Mouse (Mus musculus): Measurements from ENCODE around the gene Arid5a.

Arid5a gene

GRCm38 (mm10) chr1:36307495-36308280 lies at the start of gene Arid5a:
Gene Arid5a, plus strand, starts transcription at chr1:36307733.
- DNase-seq: peak; percentile 92 to 93

DNA sequence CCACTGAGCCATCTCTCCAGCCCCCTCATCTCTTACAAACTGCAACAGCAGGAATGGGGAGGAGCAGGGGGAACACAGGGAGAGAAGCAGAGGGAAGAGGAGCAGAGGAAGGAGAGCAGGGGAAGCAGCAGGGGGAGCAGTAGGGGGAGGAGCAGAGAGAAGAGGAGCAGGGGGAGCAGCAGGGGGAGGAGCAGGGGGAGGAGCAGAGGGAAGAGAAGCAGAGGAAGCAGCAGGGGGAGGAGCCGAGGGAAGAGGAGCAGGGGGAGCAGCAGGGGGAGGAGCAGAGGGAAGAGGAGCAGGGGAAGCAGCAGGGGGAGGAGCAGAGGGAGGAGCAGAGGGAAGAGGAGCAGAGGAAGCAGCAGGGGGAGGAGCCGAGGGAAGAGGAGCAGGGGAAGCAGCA lies 48.9 kb upstream of the Arid5a start:
- no peak for DNase-seq

DNA sequence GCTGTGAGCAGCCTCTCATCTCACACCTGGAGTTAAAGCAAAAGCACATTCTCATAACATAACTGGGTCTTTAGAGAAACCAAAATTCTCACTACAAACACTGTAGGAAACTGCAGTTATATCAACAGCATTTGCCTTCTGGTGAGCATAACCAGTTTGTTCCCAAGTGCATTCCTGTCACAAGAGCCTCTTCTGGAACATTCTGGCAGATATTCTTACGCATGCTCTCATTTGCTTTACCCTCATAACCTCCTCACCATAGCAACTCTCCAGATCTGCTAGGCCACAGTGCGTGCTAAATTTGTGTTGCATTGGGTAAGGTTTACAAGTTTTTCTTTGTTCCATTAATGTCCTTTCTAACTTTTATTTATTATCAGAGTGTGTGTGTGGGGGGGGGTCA lies 48.3 kb upstream of the Arid5a start:
- no peak for DNase-seq

DNA sequence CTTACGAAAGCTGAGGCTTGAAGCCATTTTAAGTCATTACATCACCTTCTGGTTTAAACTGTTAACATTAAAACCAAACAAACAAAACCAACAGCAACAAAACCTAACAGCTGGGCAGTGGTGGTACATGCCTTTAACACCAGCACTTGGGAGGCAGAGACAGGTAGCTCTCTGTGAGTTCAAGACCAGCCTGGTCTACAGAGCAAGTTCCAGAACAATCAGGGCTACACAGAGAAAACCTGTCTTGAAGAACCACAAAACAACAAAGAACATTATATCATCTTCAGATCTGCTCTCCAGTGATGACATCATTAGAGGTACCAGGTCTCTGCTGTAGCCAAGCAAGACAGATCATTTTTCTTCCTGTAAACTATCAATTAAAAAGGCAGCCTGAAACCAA lies 47.1 kb upstream of the Arid5a start:
- no peak for DNase-seq

GRCm38 (mm10) chr1:36261708-36262504 lies 45.6 kb upstream of the Arid5a start:
- DNase-seq: peak; percentile 40

- peak; percentile 67 to 76 for DNase-seq
Measured at GRCm38 (mm10) chr1:36263833-36264488, 43.6 kb upstream of the Arid5a start.

DNA sequence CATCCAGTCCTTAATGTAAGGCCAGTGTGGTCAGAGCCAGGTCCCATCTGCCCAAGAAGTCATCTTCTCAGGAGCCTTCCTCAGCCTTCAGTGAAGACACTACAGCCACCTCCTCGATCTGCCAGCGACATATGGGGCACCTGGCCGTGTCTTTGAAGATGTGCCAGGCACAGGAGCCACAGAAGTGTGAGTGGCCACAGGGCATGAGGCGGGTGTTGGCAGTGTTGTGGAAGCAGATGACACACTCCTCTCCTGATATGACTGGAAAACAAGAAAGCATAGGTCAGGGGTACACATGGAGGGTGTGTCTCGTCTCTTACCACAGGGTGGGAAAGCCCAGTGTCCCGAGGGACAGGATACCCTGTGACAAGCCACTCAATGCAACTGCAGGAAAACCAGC lies 41.2 kb upstream of the Arid5a start:
- peak in 1 of 2 experiments; percentile 21 for DNase-seq

DNA sequence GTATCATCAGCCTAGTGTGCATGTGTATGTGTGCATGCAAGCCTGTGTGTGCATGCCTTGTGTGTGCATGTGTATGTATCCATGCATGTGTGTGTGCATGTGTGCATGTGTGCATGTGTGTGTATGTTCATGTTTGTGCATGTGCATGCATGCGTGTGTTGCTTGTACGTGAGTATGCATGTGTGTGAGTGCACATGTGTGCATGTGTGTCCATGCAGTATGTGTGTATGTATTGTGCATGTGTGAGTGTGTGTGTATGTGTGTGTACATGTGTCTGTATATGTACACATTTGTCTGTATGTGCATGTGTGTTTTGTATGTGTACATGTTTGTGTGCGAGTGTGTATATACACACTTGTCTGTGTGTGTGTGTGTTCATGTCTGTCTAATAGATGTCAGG lies 39.9 kb upstream of the Arid5a start:
- DNase-seq: no peak

GRCm38 (mm10) chr1:36269121-36269795 lies 38.3 kb upstream of the Arid5a start:
- DNase-seq: no peak

DNA sequence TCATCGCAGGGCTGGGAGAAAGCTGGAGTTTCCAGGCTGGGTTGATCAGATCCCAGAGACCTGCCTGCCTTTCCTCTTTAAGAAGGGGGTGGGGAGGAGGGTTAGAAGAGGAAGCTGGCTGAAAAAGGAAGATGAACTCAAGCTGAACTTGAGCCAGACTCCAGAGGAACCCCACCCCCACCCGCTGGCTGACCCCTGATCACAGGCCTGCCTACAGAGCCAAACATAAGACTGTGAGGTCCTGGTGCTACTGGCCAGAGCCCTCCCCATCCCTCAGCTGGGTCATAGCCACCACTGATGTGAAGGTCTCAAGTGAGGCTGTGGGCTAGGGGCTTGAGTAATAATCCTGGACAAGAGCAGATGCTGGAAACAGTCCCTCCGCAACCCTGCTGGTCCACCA lies 36.9 kb upstream of the Arid5a start:
- no peak for DNase-seq

- no peak for DNase-seq
Measured at GRCm38 (mm10) chr1:36271516-36272230, 35.9 kb upstream of the Arid5a start.

DNA sequence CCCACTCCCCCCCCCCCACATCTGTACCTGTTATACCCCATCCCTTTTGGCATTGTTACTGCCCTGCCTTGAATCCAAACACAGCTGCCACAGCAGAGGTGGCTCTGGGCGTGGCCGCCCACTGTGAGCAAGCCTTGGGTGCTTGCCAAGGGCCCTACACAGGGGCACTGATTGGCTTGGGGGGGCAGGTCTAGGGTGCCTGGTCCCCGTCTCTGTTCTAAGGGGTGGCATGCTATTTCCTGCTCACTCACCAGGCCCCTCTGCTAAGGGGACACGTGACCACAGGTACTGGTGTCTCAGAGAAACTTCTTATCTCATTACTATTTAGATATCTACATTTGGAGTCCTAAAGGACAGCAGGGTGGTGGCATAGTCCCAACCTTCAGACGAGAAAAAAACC lies 35.0 kb upstream of the Arid5a start:
- DNase-seq: peak in 1 of 2 experiments; percentile 58

- peak in 1 of 2 experiments; percentile 17 for DNase-seq
Measured at GRCm38 (mm10) chr1:36273288-36273687, 34.2 kb upstream of the Arid5a start.

DNA sequence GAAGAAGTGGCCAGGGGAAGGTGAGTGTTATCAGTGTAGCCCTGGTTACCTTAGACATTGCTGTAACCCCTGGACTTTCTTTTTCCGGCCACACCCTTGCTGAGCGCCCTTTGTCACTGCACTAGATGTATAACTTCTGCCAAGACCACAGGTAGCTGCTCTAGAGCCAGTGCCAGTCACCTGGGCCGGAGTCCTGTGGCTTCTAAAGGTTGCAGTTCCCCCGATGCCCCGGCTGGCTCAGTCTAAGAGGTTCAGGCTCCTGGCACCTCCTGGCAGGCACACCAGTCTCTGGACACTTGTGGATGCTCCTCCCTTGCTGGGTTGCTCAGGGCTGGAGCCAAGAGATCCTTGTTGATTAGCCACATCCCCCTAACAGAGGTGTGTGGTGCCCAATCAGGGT lies 33.1 kb upstream of the Arid5a start, which contains the start of gene Neurl3:
TSS of gene Neurl3 (minus strand) at position 225 of the 400 bp plus-strand sequence.
- peak in 1 of 2 experiments; percentile 7 for DNase-seq

- DNase-seq: no peak
Measured at GRCm38 (mm10) chr1:36275635-36276389, 31.7 kb upstream of the Arid5a start.

- peak; percentile 82 to 89 for DNase-seq
Measured at GRCm38 (mm10) chr1:36277267-36278060, 30.1 kb upstream of the Arid5a start.

GRCm38 (mm10) chr1:36279202-36279601 lies 28.3 kb upstream of the Arid5a start:
- DNase-seq: peak; percentile 86 to 91

DNA sequence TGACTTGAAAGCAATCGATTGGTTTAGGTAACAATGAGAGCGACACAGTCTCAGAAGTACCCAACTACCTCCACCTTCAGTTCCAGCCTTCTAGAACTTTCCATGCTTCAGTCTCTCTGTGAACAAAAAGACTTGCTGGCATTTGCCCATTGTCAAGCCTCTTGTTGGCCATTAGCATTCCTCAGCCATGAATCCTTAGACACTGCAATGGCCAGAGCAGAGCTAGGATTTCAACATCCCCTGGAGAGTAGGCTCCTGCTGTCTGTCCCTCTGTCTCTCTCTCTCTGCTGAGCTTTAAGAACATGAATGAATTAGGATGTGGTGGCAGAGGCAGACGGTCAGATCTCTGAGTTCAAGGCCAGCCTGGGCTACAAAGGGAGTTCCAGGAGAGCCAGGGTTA lies 26.6 kb upstream of the Arid5a start:
- no peak for DNase-seq

GRCm38 (mm10) chr1:36281849-36282248 lies 25.7 kb upstream of the Arid5a start:
- DNase-seq: peak in 1 of 2 experiments; percentile 65

DNA sequence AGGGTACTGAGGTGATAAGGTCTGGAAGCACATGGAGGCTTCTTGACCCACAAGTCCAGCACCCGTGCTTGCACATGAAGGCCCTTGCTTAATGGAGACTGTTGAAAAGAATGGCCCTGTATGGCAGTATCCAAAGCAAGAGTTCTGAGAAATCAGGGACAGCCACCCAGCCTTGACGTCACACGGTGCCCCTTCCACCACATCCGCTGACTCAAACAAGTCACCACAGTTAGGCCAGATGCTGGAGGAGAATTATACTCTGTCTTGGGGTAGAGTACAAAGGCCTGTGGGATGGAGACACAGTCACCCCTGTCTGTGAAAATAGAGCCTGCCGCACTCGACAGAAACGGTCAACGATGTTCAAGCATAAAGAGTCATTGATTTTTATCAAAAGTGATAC lies 14.1 kb upstream of the Arid5a start:
- peak in 1 of 2 experiments; percentile 51 for DNase-seq
